Mouse (Mus musculus): ENCODE measurements at regions not wholly inside any gene's neighbourhood (a gene's known extent, or its start where the extent isn't known, plus 50 kb on each side); places are given as distances from the start of the nearest gene placed in this dataset.

- DNase-seq (ENCODE audit: extremely low read depth, insufficient read length, low spot score): no peak
Observed at GRCm38 (mm10) chr1:90397355-90397754, 193.6 kb downstream of the Ackr3 start.

GRCm38 (mm10) chr1:90398396-90398975 lies 194.7 kb downstream of the Ackr3 start:
- no peak for DNase-seq (ENCODE audit: extremely low read depth, insufficient read length, low spot score)

- no peak for DNase-seq (ENCODE audit: extremely low read depth, insufficient read length, low spot score)
Observed at GRCm38 (mm10) chr1:90403057-90403456, 199.3 kb downstream of the Ackr3 start.

- no peak for DNase-seq (ENCODE audit: extremely low read depth, insufficient read length, low spot score)
Observed at GRCm38 (mm10) chr1:90404717-90405487, 197.9 kb upstream of the Cops8 start.

- DNase-seq (ENCODE audit: extremely low read depth, insufficient read length, low spot score): no peak
Observed at GRCm38 (mm10) chr1:90406663-90407062, 196.1 kb upstream of the Cops8 start.

GRCm38 (mm10) chr1:90408504-90409215 lies 194.1 kb upstream of the Cops8 start:
- no peak for DNase-seq (ENCODE audit: extremely low read depth, insufficient read length, low spot score)

- DNase-seq (ENCODE audit: extremely low read depth, insufficient read length, low spot score): no peak
Observed at GRCm38 (mm10) chr1:90409236-90409635, 193.5 kb upstream of the Cops8 start.

- no peak for DNase-seq (ENCODE audit: extremely low read depth, insufficient read length, low spot score)
Observed at GRCm38 (mm10) chr1:90412511-90413045, 190.2 kb upstream of the Cops8 start.

- DNase-seq (ENCODE audit: extremely low read depth, insufficient read length, low spot score): no peak
Observed at GRCm38 (mm10) chr1:90414751-90415150, 188.0 kb upstream of the Cops8 start.

- peak; percentile 17 for DNase-seq (ENCODE audit: extremely low read depth, insufficient read length, low spot score)
Observed at GRCm38 (mm10) chr1:90424066-90424821, 178.5 kb upstream of the Cops8 start.

GRCm38 (mm10) chr1:90428334-90428733 lies 174.4 kb upstream of the Cops8 start:
- no peak for DNase-seq (ENCODE audit: extremely low read depth, insufficient read length, low spot score)

- peak; percentile 79 for DNase-seq (ENCODE audit: extremely low read depth, insufficient read length, low spot score)
Observed at GRCm38 (mm10) chr1:90428774-90429173, 174.0 kb upstream of the Cops8 start.

GRCm38 (mm10) chr1:90430480-90430879 lies 172.3 kb upstream of the Cops8 start:
- no peak for DNase-seq (ENCODE audit: extremely low read depth, insufficient read length, low spot score)

GRCm38 (mm10) chr1:90431783-90432182 lies 171.0 kb upstream of the Cops8 start:
- no peak for DNase-seq (ENCODE audit: extremely low read depth, insufficient read length, low spot score)

GRCm38 (mm10) chr1:90433911-90434310 lies 168.9 kb upstream of the Cops8 start:
- no peak for DNase-seq (ENCODE audit: extremely low read depth, insufficient read length, low spot score)

GRCm38 (mm10) chr1:90440638-90441037 lies 162.1 kb upstream of the Cops8 start:
- no peak for DNase-seq (ENCODE audit: extremely low read depth, insufficient read length, low spot score)

GRCm38 (mm10) chr1:90441134-90441868 lies 161.5 kb upstream of the Cops8 start:
- no peak for DNase-seq (ENCODE audit: extremely low read depth, insufficient read length, low spot score)

- DNase-seq (ENCODE audit: extremely low read depth, insufficient read length, low spot score): no peak
Observed at GRCm38 (mm10) chr1:90442250-90443240, 160.2 kb upstream of the Cops8 start.
